Mouse (Mus musculus) forebrain, embryonic 16.5 days (tissue): ENCODE measurements at regions not wholly inside any gene's neighbourhood (a gene's known extent, or its start where the extent isn't known, plus 50 kb on each side); places are given as distances from the start of the nearest gene placed in this dataset.

Source experiments
- ATAC-seq: fragments of 200-750 bp; cut with Nextera tagmentation; 2 replicates; pipeline ENCODE4 v1.8.0; 2017; ENCODE audit warnings: mild to moderate bottlenecking, moderate library complexity
- H3K27ac ChIP-seq: fragments of 300-500 bp; sonication (generic); 2 replicates; pipeline ENCODE4 v1.5.1; 2014; ENCODE audit warnings: low read length, control low read depth
- H3K27me3 ChIP-seq: fragments of 300-500 bp; sonication (generic); replicated peaks from 2 replicates; pipeline ENCODE4 v1.6.1; 2014; ENCODE audit warnings: low read length; ENCODE audit not compliant: control insufficient read depth, insufficient read depth
- H3K36me3 ChIP-seq: fragments of 300-500 bp; sonication (generic); 2 replicates; pipeline ENCODE4 v1.6.1; 2014; ENCODE audit not compliant: control insufficient read depth, insufficient read depth
- H3K4me1 ChIP-seq: fragments of 300-500 bp; sonication (generic); replicated peaks from 2 replicates; pipeline ENCODE4 v1.6.1; 2014; ENCODE audit warnings: low read length; ENCODE audit not compliant: control insufficient read depth, insufficient read depth
- H3K4me2 ChIP-seq: fragments of 300-500 bp; sonication (generic); 2 replicates; pipeline ENCODE4 v1.6.1; 2014; ENCODE audit warnings: mild to moderate bottlenecking, low read length, control low read depth
- H3K4me3 ChIP-seq: fragments of 300-500 bp; sonication (generic); replicated peaks from 2 replicates; pipeline ENCODE4 v1.5.1; 2014; ENCODE audit warnings: mild to moderate bottlenecking, low read length, control low read depth
- H3K9ac ChIP-seq: fragments of 300-500 bp; sonication (generic); replicated peaks from 2 replicates; pipeline ENCODE4 v1.6.1; 2014; ENCODE audit warnings: low read depth, low read length, control low read depth
- H3K9me3 ChIP-seq: fragments of 300-500 bp; sonication (generic); 2 replicates; pipeline ENCODE4 v1.6.1; 2016; ENCODE audit warnings: low read length; ENCODE audit not compliant: control insufficient read depth
- WGBS: fragments of 180-500 bp; shearing (Covaris S2); extraction: QIAGEN DNeasy Blood & Tissue Kit; methylation state at CpG from one replicate; pipeline ENCODE4 v1.1.7; 2014; 5-methylcytosine and 5-hydroxymethylcytosine counted together

- no peak overlapping the region for H3K4me2 ChIP-seq
- 39% methylated on average over 14 of the region's 14 CpGs for WGBS
- no peak overlapping the region for H3K9ac ChIP-seq
- no peak for ATAC-seq
- no peaks in the 10 kb centered on the region for H3K36me3 ChIP-seq
- no peak overlapping the region for H3K4me3 ChIP-seq
- no peaks in the 10 kb centered on the region for H3K27me3 ChIP-seq
- H3K27ac ChIP-seq: no peak overlapping the region
- 0 out of 2 replicates have a peak, but pooled peaks cover 2% of the 10 kb centered on the region for H3K4me1 ChIP-seq
- H3K9me3 ChIP-seq: no peaks in the 10 kb centered on the region
Measured at GRCm38 (mm10) chr9:40608596-40608995, 61.8 kb upstream of the Gm21915 start.

GRCm38 (mm10) chr9:40607941-40608340 is 62.5 kb upstream of the Gm21915 start:
- no peaks in the 10 kb centered on the region for H3K36me3 ChIP-seq
- no peak for ATAC-seq
- H3K4me3 ChIP-seq: no peak overlapping the region
- no peaks in the 10 kb centered on the region for H3K27me3 ChIP-seq
- H3K4me2 ChIP-seq: no peak overlapping the region
- H3K9ac ChIP-seq: no peak overlapping the region
- H3K27ac ChIP-seq: no peak overlapping the region
- H3K9me3 ChIP-seq: no peaks in the 10 kb centered on the region
- 90% methylated on average over 18 of the region's 18 CpGs for WGBS
- H3K4me1 ChIP-seq: no peaks in the 10 kb centered on the region

GRCm38 (mm10) chr9:40603521-40603920 is 66.9 kb upstream of the Gm21915 start:
- Histone ChIP-seq H3K9me3 (no peaks in the 10 kb centered on the region), H3K4me1 (no peaks in the 10 kb centered on the region), H3K36me3 (no peaks in the 10 kb centered on the region), H3K4me2 (no peak overlapping the region), H3K27ac (no peak overlapping the region), H3K4me3 (no peak overlapping the region), H3K27me3 (no peaks in the 10 kb centered on the region), H3K9ac (no peak overlapping the region)
- WGBS: 76% methylated on average over 1 of the region's 1 CpGs
- no peak for ATAC-seq

GRCm38 (mm10) chr9:40598431-40598831 is 67.2 kb upstream of the Gramd1b start:
- H3K27me3 ChIP-seq: no peaks in the 10 kb centered on the region
- H3K4me1 ChIP-seq: no peaks in the 10 kb centered on the region
- H3K9ac ChIP-seq: no peak overlapping the region
- no peaks in the 10 kb centered on the region for H3K9me3 ChIP-seq
- WGBS: 58% methylated on average over 7 of the region's 7 CpGs
- ATAC-seq: peak; percentile 50
- H3K4me2 ChIP-seq: no peak overlapping the region
- H3K4me3 ChIP-seq: no peak overlapping the region
- no peaks in the 10 kb centered on the region for H3K36me3 ChIP-seq
- H3K27ac ChIP-seq: no peak overlapping the region

- H3K4me3 ChIP-seq: no peak overlapping the region
- ATAC-seq: no peak
- H3K9ac ChIP-seq: no peak overlapping the region
- no peaks in the 10 kb centered on the region for H3K9me3 ChIP-seq
- H3K36me3 ChIP-seq: no peaks in the 10 kb centered on the region
- H3K4me2 ChIP-seq: no peak overlapping the region
- no peaks in the 10 kb centered on the region for H3K4me1 ChIP-seq
- H3K27ac ChIP-seq: no peak overlapping the region
- WGBS: 69% methylated on average over 2 of the region's 2 CpGs
- no peaks in the 10 kb centered on the region for H3K27me3 ChIP-seq
Measured at GRCm38 (mm10) chr9:40587421-40587820, 56.2 kb upstream of the Gramd1b start.

GRCm38 (mm10) chr9:40586581-40586980 is 55.4 kb upstream of the Gramd1b start:
- 71% methylated on average over 7 of the region's 7 CpGs for WGBS
- Histone ChIP-seq H3K27ac (no peak overlapping the region), H3K9me3 (no peaks in the 10 kb centered on the region), H3K36me3 (no peaks in the 10 kb centered on the region), H3K4me3 (no peak overlapping the region), H3K9ac (no peak overlapping the region), H3K4me1 (no peaks in the 10 kb centered on the region), H3K4me2 (no peak overlapping the region), H3K27me3 (no peaks in the 10 kb centered on the region)
- no peak for ATAC-seq

GRCm38 (mm10) chr9:40583554-40583953 is 52.4 kb upstream of the Gramd1b start:
- H3K27ac ChIP-seq: no peak overlapping the region
- WGBS: 52% methylated on average over 11 of the region's 11 CpGs
- peak; percentile 40; the same call in 1 of the 2 replicates for ATAC-seq
- no peaks in the 10 kb centered on the region for H3K9me3 ChIP-seq
- H3K4me3 ChIP-seq: no peak overlapping the region
- H3K27me3 ChIP-seq: no peaks in the 10 kb centered on the region
- no peak overlapping the region for H3K4me2 ChIP-seq
- H3K4me1 ChIP-seq: no peaks in the 10 kb centered on the region
- no peaks in the 10 kb centered on the region for H3K36me3 ChIP-seq
- H3K9ac ChIP-seq: no peak overlapping the region

GRCm38 (mm10) chr9:40581854-40582253 is 50.7 kb upstream of the Gramd1b start:
- Histone ChIP-seq H3K27me3 (no peaks in the 10 kb centered on the region), H3K4me2 (no peak overlapping the region), H3K4me1 (no peaks in the 10 kb centered on the region), H3K4me3 (no peak overlapping the region), H3K9me3 (no peaks in the 10 kb centered on the region), H3K36me3 (no peaks in the 10 kb centered on the region), H3K27ac (no peak overlapping the region), H3K9ac (no peak overlapping the region)
- ATAC-seq: no peak
- 87% methylated on average over 2 of the region's 2 CpGs for WGBS
